13 mouse cellular contexts compared by ENCODE assay signal in genomic region chr12:76640620-76641019, GRCm38 (mm10).
A peak's percentile ranks its signal among the peaks of the same experiment; 100 is the strongest.
DNase-seq lines count a peak whose midpoint lies in the region; ATAC-seq and TF ChIP-seq lines count a peak whose summit lies in the region.
"Had no signal": no experiment of that assay in that cellular context is flagged by ENCODE, and none has a peak within 500 bp of the region (broad histone marks: within the 10 kb centered on the region; RNA-seq: fewer than 3 reads in every experiment).

No protein-coding gene starts in this region.

- peak; percentile 28 for DNase-seq in embryo, embryonic 11 days
- no peak for DNase-seq in embryo, embryonic 10 days (ENCODE audit: low spot score)
- no peak for DNase-seq in layer of hippocampus, adult 2 months (ENCODE audit: low spot score in 2 of 2)
- DNase-seq in layer of hippocampus, postnatal 14 days (ENCODE audit: low spot score in 2 of 2): no peak
- DNase-seq in adipocyte (ENCODE audit: low spot score): peak; percentile 34
- no peak for DNase-seq in forebrain, postnatal 0 days
- DNase-seq in kidney, adult 18-20 months: no peak
- no peak for DNase-seq in frontal cortex, postnatal 36 days (ENCODE audit: low spot score in 2 of 2)
- DNase-seq: lung, postnatal 36 days; spleen, adult 18-20 months had no signal

- TF ChIP-seq CTCF in layer of hippocampus, adult 2 months (conservative IDR thresholded peaks at IDR 0.05): no peak
- TF ChIP-seq CTCF in forebrain, postnatal 0 days (IDR thresholded peaks at IDR 0.05; ENCODE audit: low read depth): no peak

- no peaks in the 10 kb centered on the region for H3K36me3 ChIP-seq in forebrain, postnatal 0 days (ENCODE audit: insufficient read depth)
- H3K36me3 ChIP-seq: kidney, embryonic 15.5 days; limb, embryonic 15.5 days had no signal

- H3K4me1 ChIP-seq in forebrain, postnatal 0 days (ENCODE audit: insufficient read depth): no peaks in the 10 kb centered on the region

- H3K27me3 ChIP-seq in forebrain, postnatal 0 days (ENCODE audit: insufficient read depth, low read length): no peaks in the 10 kb centered on the region
- H3K27me3 ChIP-seq: limb, embryonic 15.5 days had no signal

- ATAC-seq in forebrain, postnatal 0 days: peak; percentile 43
- ATAC-seq: CD4-positive, CD25-positive, alpha-beta regulatory T cell, adult 4 months had no signal

- H3K9me3 ChIP-seq in forebrain, postnatal 0 days (ENCODE audit: low read length): no peaks in the 10 kb centered on the region
- H3K9me3 ChIP-seq: kidney, embryonic 15.5 days; limb, embryonic 15.5 days had no signal

- H3K9ac ChIP-seq in forebrain, postnatal 0 days: no peak overlapping the region
- H3K9ac ChIP-seq: kidney, embryonic 15.5 days; limb, embryonic 15.5 days had no signal

- H3K27ac ChIP-seq in layer of hippocampus, adult 2 months: peak overlapping the region; percentile 20; the same call in 1 of the 2 replicates
- no peak overlapping the region for H3K27ac ChIP-seq in forebrain, postnatal 0 days (ENCODE audit: low read depth, low read length)
- H3K27ac ChIP-seq: kidney, embryonic 15.5 days; limb, embryonic 15.5 days had no signal

- 21% methylated on average over 8 of the region's 8 CpGs for WGBS in forebrain, postnatal 0 days

- H3K4me2 ChIP-seq in forebrain, postnatal 0 days (ENCODE audit: low read depth): no peak overlapping the region
- H3K4me2 ChIP-seq: kidney, embryonic 15.5 days; limb, embryonic 15.5 days had no signal

- no peak overlapping the region for H3K4me3 ChIP-seq in layer of hippocampus, adult 2 months
- H3K4me3 ChIP-seq in forebrain, postnatal 0 days (ENCODE audit: low read depth, low read length): no peak overlapping the region
- H3K4me3 ChIP-seq: kidney, embryonic 15.5 days; limb, embryonic 15.5 days had no signal

Comparison
In these comparisons a context has a peak if more than half of its experiments do, and no peak if none do; other contexts are left out.
1. DNase-seq: peak in embryo, embryonic 11 days (single experiment) and adipocyte (single experiment); none in embryo, embryonic 10 days (single experiment), layer of hippocampus, adult 2 months (0 of 2), layer of hippocampus, postnatal 14 days (0 of 2), forebrain, postnatal 0 days (single experiment), kidney, adult 18-20 months (single experiment) and frontal cortex, postnatal 36 days (0 of 2).